1 mouse cellular context compared by ENCODE assay signal in genomic region chr11:67577472-67577871, GRCm38 (mm10).
TF ChIP-seq lines count a peak whose summit lies in the region.

No protein-coding gene starts in this region.

TF ChIP-seq in CH12.LX, 34 proteins besides CTCF, POLR2A, EP300 and RAD21 (continued from another document):
- peak; percentile 66 for TF ChIP-seq RCOR1 (conservative IDR thresholded peaks at IDR 0.05; ENCODE audit: low read depth, low read length)
- peak; percentile 92 for TF ChIP-seq JUND (conservative IDR thresholded peaks at IDR 0.05; ENCODE audit: low read depth, low read length)
- 0 out of 2 replicates have a peak, but pooled peaks have one; percentile 21 for TF ChIP-seq TBP (conservative IDR thresholded peaks at IDR 0.05; ENCODE audit: low read depth, low read length)
- TF ChIP-seq NELFE (IDR thresholded peaks at IDR 0.05; ENCODE audit: low read depth, low read length), result no peak
- no peak for TF ChIP-seq GABPA (IDR thresholded peaks at IDR 0.05; ENCODE audit: insufficient replicate concordance, low read depth, low read length)
- TF ChIP-seq CHD1 (IDR thresholded peaks at IDR 0.05; ENCODE audit: low read depth, low read length), result no peak
TF ChIP-seq in CH12.LX: peak in this region for 15.
